Mouse (Mus musculus) frontal cortex, adult 2 months (tissue): ENCODE results near the gene Bnipl. TPM values are rescaled to one million over a fixed set of nuclear protein-coding genes. Genes with fewer than 3 reads are reported as not detected.
A peak's percentile ranks its signal among the peaks of the same experiment; 100 is the strongest.

ENCODE experiments used
- DNase-seq, 2 experiments: peaks; one replicate each; pipeline ENCODE4 v3.0.0; 2022; ENCODE audit warnings: low spot score in 1 of 2; ENCODE audit errors: extremely low spot score in 1 of 2
- polyA plus RNA-seq: library from polyadenylated mRNA; depleted of rRNA; stranded (reverse); fragments of >200 nt; gene quantifications from 2 replicates; pipeline ENCODE4 v1.2.3, GENCODE M21; 2012; rRNA removed

Gene Bnipl
- 0.40 and 0.48 TPM in 2 replicates for polyA plus RNA-seq

DNA sequence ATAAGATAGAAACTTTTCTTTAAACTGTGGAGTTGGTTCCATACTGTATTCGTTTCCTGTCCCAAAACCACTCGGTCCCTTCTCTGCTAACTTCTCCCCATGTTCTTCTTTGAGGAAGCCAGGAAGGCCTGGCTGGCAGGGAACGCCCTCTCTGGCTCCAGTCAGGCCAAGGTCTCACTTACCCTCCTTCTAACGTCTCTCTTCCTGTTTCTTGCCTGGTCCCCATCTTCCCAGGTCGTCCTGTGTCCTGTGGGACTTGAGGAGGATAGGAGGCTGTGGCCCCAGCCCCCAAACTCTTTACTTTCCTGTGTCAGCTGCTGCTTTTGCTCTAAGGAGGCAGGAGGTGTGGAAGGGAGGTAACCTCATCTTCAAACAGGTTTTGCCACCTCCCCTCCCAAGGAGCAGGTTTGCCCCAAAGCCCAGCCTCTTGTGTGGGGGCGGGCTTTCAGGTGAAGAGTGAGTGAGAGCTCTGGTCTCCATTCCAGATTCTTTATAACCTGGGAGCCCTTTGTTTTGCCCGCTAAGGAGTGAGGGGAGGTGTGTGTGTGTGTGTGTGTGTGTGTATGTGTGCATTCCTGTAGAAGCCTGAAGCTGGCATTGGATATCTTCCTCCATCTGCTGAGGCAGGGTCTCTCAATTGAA, at the start of gene Bnipl:
Gene Bnipl (minus strand): TSS at position 411 of the 642 bp plus-strand sequence.
- DNase-seq, result no peak

- DNase-seq, result no peak
Measured at GRCm38 (mm10) chr3:95298018-95298417, 47.0 kb upstream of the Bnipl start.

DNA sequence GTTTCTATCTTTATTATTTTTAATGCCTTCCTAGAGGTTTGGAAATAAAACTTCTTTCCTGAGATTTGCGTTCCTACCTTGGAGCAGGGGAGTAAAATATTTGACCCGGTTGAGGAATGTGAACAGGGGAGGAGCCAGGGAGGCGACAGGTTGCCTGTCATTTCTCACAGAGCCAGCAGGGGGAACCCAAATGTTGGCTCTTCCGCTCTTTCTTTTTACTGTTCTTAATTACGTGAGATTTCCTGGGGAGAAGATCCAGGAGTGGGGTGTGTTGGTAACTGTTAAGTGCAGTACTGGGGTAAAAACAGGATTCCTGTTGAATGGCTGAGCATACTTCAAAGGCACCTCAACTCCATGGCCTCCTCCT, 45.1 kb upstream of the Bnipl start:
- peak in 1 of 2 experiments; percentile 55 for DNase-seq

DNA sequence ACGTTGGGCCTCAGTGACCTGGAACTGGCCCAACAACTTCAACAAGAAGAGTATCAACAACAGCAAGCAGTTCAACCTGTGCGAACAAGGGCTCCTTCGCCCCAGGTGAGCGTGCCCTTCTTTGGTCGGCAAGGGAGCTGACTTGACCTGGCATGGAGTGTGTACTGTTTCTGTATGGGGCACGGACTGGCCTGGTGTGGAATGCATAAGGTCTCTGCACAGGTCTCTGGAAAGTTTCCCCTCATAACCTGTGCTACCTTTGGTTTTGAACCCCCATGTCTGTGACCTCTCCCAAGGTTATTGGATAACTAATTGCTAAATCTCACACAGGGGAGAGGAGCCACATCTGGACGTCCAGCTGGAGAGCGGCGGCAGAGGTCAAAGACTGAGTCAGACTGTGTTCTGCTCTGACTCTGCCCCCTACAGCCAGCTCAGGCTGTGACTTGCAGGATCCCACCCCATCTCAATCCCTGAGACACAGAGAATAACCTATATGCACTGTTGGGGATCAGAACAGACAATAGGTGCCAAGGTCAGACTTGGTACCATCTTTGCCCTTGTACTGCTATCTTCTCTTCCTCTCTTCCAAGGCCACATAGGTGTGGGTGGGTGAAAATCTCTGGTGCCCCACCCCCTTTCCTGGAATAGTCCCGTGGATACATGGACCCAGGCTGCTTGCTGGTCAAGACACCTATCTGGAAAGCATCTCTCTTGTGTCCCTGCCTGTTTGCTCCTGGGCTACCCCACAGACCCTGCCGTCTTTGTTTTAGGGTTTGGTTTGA, 44.5 kb upstream of the Bnipl start:
- no peak for DNase-seq

GRCm38 (mm10) chr3:95294718-95295117, 43.7 kb upstream of the Bnipl start:
- no peak for DNase-seq

DNA sequence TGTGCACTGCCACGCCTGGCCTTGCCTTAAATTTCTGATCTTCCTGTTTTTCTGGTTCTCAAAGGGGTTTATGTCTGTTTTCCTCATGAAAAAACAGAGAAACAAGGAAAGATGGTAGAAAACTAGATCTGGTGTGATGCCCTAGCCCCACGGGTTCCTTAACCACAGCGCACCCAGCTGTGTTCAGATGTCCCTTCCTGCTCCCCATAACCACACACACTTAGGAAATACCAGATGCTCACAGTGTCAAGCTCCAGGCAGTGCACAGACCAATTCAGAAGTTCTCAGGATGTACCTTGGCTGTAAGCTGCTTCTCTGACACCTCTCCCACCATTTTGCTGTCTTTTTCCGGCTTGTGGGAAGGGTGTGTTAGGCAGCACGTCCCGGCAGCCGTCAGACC, 43.3 kb upstream of the Bnipl start:
- no peak for DNase-seq

- DNase-seq, result no peak
Measured at GRCm38 (mm10) chr3:95293537-95293936, 42.5 kb upstream of the Bnipl start.

GRCm38 (mm10) chr3:95292899-95293298, 41.9 kb upstream of the Bnipl start:
- DNase-seq, result no peak

DNA sequence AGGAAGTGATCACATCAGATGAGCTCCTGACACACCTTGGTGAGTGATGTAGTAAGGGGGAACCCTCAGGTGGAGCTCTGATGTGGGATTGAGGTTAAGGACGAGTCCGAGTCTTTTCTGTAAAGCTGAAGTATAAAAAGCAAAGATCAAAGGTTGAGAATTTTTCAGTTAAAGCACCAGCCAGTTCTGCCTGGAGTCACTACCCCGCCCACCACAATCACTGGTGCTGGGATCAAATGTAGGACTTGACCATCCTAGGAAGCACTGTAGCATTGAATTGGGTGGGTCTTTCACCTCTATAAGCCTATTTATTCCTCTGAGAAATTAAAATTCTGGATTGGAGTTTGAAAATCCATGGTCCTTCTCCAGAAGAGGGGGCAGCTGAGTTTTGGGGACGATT, 40.0 kb upstream of the Bnipl start:
- DNase-seq, result no peak

GRCm38 (mm10) chr3:95290156-95290555, 39.2 kb upstream of the Bnipl start:
- DNase-seq, result no peak

GRCm38 (mm10) chr3:95289419-95289818, 38.4 kb upstream of the Bnipl start:
- no peak for DNase-seq

GRCm38 (mm10) chr3:95287541-95287940, 36.5 kb upstream of the Bnipl start:
- DNase-seq, result no peak

DNA sequence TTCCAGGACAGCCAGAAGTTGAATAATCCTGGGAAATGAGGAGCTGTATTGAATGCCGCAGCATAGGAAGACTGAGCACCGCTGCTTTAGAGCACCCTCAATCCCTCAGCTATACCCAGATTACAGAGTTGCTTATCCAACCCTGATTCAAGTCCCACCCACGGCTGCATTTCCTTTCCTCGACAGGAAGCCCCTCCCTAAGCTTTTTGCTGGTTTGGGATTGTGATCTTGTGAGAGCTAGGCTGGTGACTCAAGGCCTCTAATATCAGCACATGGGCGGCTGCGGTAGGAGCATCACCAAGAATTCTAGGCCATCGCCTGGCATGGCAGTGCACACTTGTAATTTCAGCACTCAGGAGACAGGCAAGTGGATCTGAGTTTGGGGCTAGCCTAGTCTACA, 35.5 kb upstream of the Bnipl start:
- DNase-seq, result no peak

DNA sequence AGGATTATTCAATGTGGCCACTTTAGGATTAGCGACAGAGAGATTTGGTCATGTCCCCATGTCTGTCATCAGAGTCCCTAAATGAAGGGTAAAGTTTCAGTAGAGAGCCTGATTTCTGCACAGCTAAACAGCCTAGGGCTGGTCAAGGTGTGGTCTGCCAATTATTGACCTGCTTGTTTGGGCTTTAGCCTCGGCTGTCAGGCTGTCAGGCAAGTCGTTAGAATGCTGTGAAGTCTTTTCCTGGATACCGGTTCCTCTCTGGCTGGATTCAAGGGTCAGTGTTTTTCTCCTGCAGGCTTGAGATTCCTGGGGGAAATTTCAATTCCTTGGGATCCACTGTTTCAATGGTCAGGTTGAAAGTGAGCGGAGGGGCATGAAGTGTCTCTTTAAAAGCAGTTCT, 35.0 kb upstream of the Bnipl start:
- no peak for DNase-seq

GRCm38 (mm10) chr3:95285390-95285789, 34.4 kb upstream of the Bnipl start:
- DNase-seq, result no peak

DNA sequence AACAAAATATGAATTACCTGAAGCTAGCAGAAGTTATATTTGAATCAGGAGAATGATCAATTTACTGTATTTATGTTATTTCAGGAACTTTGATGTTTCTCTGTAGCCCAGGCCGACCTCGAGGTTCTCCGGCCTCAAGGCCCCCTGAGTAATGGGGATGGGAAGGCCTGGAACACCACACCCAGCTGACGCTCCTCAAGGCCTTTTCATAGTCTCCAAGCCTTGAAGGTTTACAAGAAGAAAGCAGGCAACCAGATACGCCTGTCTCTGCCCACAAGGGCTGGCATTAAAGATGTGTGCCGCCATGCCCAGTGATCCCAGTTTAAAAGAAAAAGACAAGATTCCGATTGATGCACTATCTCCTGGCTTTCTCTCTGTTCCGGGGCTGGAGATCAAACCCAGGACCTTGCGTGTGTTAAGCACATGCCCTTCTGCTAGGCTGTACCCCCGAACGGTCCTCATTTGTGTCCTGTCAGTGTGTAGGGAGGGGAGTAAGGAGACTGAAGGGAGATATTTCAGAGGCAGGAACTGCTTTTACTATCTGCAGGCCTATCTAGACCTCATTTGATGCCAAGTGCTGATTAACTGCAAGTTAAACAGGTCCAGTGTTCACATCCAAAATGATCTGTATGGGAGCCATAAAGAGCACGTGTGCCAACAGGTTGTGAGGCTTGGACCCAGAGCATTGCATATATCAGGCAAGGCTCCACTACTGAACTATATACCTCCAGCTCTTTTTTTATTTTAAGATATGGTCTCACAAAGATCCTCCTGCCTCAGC, 33.7 kb upstream of the Bnipl start:
- DNase-seq, result no peak

DNA sequence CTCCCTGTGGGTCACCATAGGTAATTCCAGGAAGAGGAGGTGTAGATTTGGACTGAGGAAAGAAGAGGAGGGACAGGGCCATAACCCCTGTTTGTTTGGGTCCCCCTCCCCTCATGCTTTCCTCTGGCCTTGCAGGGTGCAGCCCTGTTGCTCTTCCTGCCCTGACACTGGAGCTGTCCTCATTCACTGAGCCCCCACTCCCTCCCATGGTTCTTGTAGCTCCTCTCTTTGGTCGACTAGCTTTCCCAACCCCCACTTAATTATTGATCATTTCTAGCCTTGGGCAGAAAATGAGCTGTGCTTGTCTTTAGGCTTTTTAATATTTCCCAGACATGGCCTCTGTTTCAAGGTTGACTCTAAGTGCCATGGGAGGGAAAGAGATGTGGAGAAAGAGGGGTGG, 33.1 kb upstream of the Bnipl start:
- no peak for DNase-seq

- DNase-seq, result no peak
Measured at GRCm38 (mm10) chr3:95283589-95283941, 32.6 kb upstream of the Bnipl start.

GRCm38 (mm10) chr3:95282865-95283588, 32.0 kb upstream of the Bnipl start:
- peak in 1 of 2 experiments; percentile 74 for DNase-seq

DNA sequence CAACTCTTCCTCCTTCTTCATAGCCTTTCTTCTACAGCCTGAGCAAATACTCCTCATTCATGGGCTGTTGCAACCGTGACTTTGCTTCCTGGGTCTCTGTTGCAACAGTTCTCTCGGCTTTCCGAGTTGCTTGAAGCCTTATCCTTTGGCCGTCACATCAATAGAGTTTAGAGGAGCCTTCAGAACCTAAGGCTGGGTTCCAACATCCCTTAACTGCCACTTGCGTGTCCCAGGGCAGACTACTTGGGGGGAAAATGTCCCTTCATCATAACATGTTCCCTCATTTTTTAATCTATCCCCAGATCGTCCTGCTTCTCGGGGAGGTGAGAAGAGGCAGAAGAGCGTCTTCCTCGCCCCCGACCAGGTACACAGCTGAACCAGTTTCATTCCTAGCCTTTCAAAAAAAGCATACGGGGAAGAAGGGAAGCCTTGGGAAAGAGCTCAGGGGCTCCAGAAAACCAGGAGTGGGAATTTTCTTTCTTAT, 31.4 kb upstream of the Bnipl start:
- peak in 1 of 2 experiments; percentile 38 for DNase-seq
